Comparison of ENCODE assay signal across 12 mouse cellular contexts in genomic region chr9:90250141-90250775, GRCm38 (mm10). TPM values are rescaled to one million over a fixed set of nuclear protein-coding genes. Genes with fewer than 3 reads are reported as not detected.
DNase-seq lines count a peak whose midpoint lies in the region; ATAC-seq lines count a peak whose summit lies in the region.
"Had no signal": no experiment of that assay in that cellular context is flagged by ENCODE, and none has a peak within 500 bp of the region (broad histone marks: within the 10 kb centered on the region; RNA-seq: fewer than 3 reads in every experiment).

No protein-coding gene starts in this region.

- peak overlapping the region; percentile 36 for H3K27ac ChIP-seq in heart, embryonic 16.5 days (ENCODE audit: low read length)
- H3K27ac ChIP-seq in embryonic facial prominence, embryonic 10.5 days (replicated peaks): 0 out of 2 replicates have a peak overlapping the region, but pooled peaks have one; percentile 44
- H3K27ac ChIP-seq in liver, embryonic 13.5 days: peak overlapping the region; percentile 99
- no peak overlapping the region for H3K27ac ChIP-seq in kidney, embryonic 14.5 days (ENCODE audit: low read depth, low read length)
- H3K27ac ChIP-seq in forebrain, embryonic 13.5 days: no peak overlapping the region
- H3K27ac ChIP-seq: kidney, postnatal 0 days had no signal

- ATAC-seq in heart, embryonic 16.5 days (replicated peaks; ENCODE audit: extremely low read depth, insufficient read depth, low FRiP score): no peak
- peak; percentile 3 for ATAC-seq in CD4-positive, CD25-positive, alpha-beta regulatory T cell, adult 4 months
- ATAC-seq in liver, embryonic 13.5 days (ENCODE audit: low read depth): peak; percentile 94
- no peak for ATAC-seq in kidney, embryonic 14.5 days (ENCODE audit: low FRiP score, low TSS enrichment)
- no peak for ATAC-seq in forebrain, embryonic 13.5 days

- no peak overlapping the region for H3K4me3 ChIP-seq in heart, embryonic 16.5 days (ENCODE audit: low read length)
- H3K4me3 ChIP-seq in embryonic facial prominence, embryonic 10.5 days: no peak overlapping the region
- H3K4me3 ChIP-seq in liver, embryonic 13.5 days (replicated peaks): peak overlapping the region; percentile 35
- no peak overlapping the region for H3K4me3 ChIP-seq in kidney, embryonic 14.5 days (ENCODE audit: low read length)
- H3K4me3 ChIP-seq in forebrain, embryonic 13.5 days: no peak overlapping the region

- peaks cover 26% of the 10 kb centered on the region for H3K4me1 ChIP-seq in heart, embryonic 16.5 days (ENCODE audit: control insufficient read depth, insufficient read depth, low read length)
- 0 out of 2 replicates have a peak, but pooled peaks cover 3% of the 10 kb centered on the region for H3K4me1 ChIP-seq in embryonic facial prominence, embryonic 10.5 days
- H3K4me1 ChIP-seq in liver, embryonic 13.5 days (replicated peaks): peaks cover 88% of the 10 kb centered on the region
- no peaks in the 10 kb centered on the region for H3K4me1 ChIP-seq in kidney, embryonic 14.5 days (ENCODE audit: control insufficient read depth, insufficient read depth, low read length)
- H3K4me1 ChIP-seq in forebrain, embryonic 13.5 days: no peaks in the 10 kb centered on the region

- H3K4me2 ChIP-seq in heart, embryonic 16.5 days (ENCODE audit: low read depth, low read length): no peak overlapping the region
- H3K4me2 ChIP-seq in liver, embryonic 13.5 days: peak overlapping the region; percentile 66
- no peak overlapping the region for H3K4me2 ChIP-seq in kidney, embryonic 14.5 days (replicated peaks; ENCODE audit: low read depth, low read length)
- no peak overlapping the region for H3K4me2 ChIP-seq in forebrain, embryonic 13.5 days

- peaks cover 4% of the 10 kb centered on the region; the same call in 1 of the 2 replicates for H3K36me3 ChIP-seq in heart, embryonic 16.5 days (ENCODE audit: control insufficient read depth, insufficient read depth)
- H3K36me3 ChIP-seq in embryonic facial prominence, embryonic 10.5 days (replicated peaks): peaks cover 13% of the 10 kb centered on the region; the same call in 1 of the 2 replicates
- H3K36me3 ChIP-seq in liver, embryonic 13.5 days: peaks cover 61% of the 10 kb centered on the region
- H3K36me3 ChIP-seq in kidney, embryonic 14.5 days (ENCODE audit: control insufficient read depth, insufficient read depth, low read length): peaks cover 4% of the 10 kb centered on the region; the same call in 1 of the 2 replicates
- H3K36me3 ChIP-seq in forebrain, embryonic 13.5 days (ENCODE audit: poor library complexity, severe bottlenecking): 0 out of 2 replicates have a peak, but pooled peaks cover 15% of the 10 kb centered on the region

- H3K27me3 ChIP-seq in heart, embryonic 16.5 days (ENCODE audit: control insufficient read depth, insufficient read depth, low read length): no peaks in the 10 kb centered on the region
- no peaks in the 10 kb centered on the region for H3K27me3 ChIP-seq in embryonic facial prominence, embryonic 10.5 days (replicated peaks; ENCODE audit: low read depth, poor library complexity, severe bottlenecking)
- no peaks in the 10 kb centered on the region for H3K27me3 ChIP-seq in liver, embryonic 13.5 days
- no peaks in the 10 kb centered on the region for H3K27me3 ChIP-seq in kidney, embryonic 14.5 days (ENCODE audit: control insufficient read depth, insufficient read depth, low read length)
- no peaks in the 10 kb centered on the region for H3K27me3 ChIP-seq in forebrain, embryonic 13.5 days

- H3K9me3 ChIP-seq in heart, embryonic 16.5 days (replicated peaks; ENCODE audit: control insufficient read depth, low read length): no peaks in the 10 kb centered on the region
- no peaks in the 10 kb centered on the region for H3K9me3 ChIP-seq in embryonic facial prominence, embryonic 10.5 days
- no peaks in the 10 kb centered on the region for H3K9me3 ChIP-seq in liver, embryonic 13.5 days (replicated peaks)
- no peaks in the 10 kb centered on the region for H3K9me3 ChIP-seq in kidney, embryonic 14.5 days (ENCODE audit: control insufficient read depth, low read length)
- no peaks in the 10 kb centered on the region for H3K9me3 ChIP-seq in forebrain, embryonic 13.5 days (replicated peaks)

- DNase-seq in heart, postnatal 4 days: no peak
- DNase-seq in embryonic facial prominence, embryonic 10.5 days (ENCODE audit: low spot score): no peak
- DNase-seq in liver, embryonic 13.5 days: peak; percentile 84
- no peak for DNase-seq in cerebellum, postnatal 14 days
- DNase-seq: embryo, embryonic 11 days; lung, postnatal 36 days had no signal

- 43% methylated on average over 5 of the region's 5 CpGs for WGBS in heart, embryonic 16.5 days
- 87% methylated on average over 5 of the region's 5 CpGs for WGBS in embryonic facial prominence, embryonic 10.5 days
- 19% methylated on average over 5 of the region's 5 CpGs for WGBS in liver, embryonic 13.5 days (ENCODE audit: insufficient replicate concordance)
- 83% methylated on average over 5 of the region's 5 CpGs for WGBS in kidney, embryonic 14.5 days
- 85% methylated on average over 5 of the region's 5 CpGs for WGBS in forebrain, embryonic 13.5 days

- no peak overlapping the region for H3K9ac ChIP-seq in heart, embryonic 16.5 days (ENCODE audit: low read length)
- H3K9ac ChIP-seq in liver, embryonic 13.5 days: peak overlapping the region; percentile 75
- H3K9ac ChIP-seq in kidney, embryonic 14.5 days (ENCODE audit: low read depth, low read length): no peak overlapping the region
- H3K9ac ChIP-seq in forebrain, embryonic 13.5 days: no peak overlapping the region
- H3K9ac ChIP-seq: forebrain, postnatal 0 days had no signal

RNA-seq across cellular contexts. Expression of gene Tbc1d2b, which starts 20.3 kb away (rescaled TPM):
- 6.9 and 7.4 TPM in 2 replicates for polyA plus RNA-seq in heart, embryonic 16.5 days (2015; fragmentation: Nextera tagmentation; extraction: Ambion mirVana)
- total RNA-seq in heart, postnatal 4 days (2021): 10 to 100 TPM; 14.4 to 18.1 TPM
- polyA plus RNA-seq in CD4-positive, CD25-positive, alpha-beta regulatory T cell, adult 4 months (2017; shearing (Covaris generic)): 10 to 100 TPM; 11.3 to 12.1 TPM
- polyA plus RNA-seq in embryonic facial prominence, embryonic 10.5 days (2016; fragmentation: Nextera tagmentation; extraction: Ambion mirVana): 8.3 and 8.8 TPM in 2 replicates
- 6.5 and 8.2 TPM in 2 replicates for polyA plus RNA-seq in liver, embryonic 13.5 days (2015; fragmentation: Nextera tagmentation; extraction: Ambion mirVana)
- 8.9 and 14.7 TPM in 2 replicates for polyA plus RNA-seq in kidney, embryonic 14.5 days (2014; fragmentation: Nextera tagmentation; extraction: Ambion mirVana)
- polyA plus RNA-seq in forebrain, embryonic 13.5 days (2015; fragmentation: Nextera tagmentation; extraction: Ambion mirVana): 4.1 and 4.7 TPM in 2 replicates

Comparison
In these comparisons a context has a peak if more than half of its experiments do, and no peak if none do; other contexts are left out.
1. ATAC-seq: peak in CD4-positive, CD25-positive, alpha-beta regulatory T cell, adult 4 months (single experiment) and liver, embryonic 13.5 days (single experiment); none in heart, embryonic 16.5 days (single experiment), kidney, embryonic 14.5 days (single experiment) and forebrain, embryonic 13.5 days (single experiment).
2. H3K27ac ChIP-seq: peak in heart, embryonic 16.5 days (single experiment), embryonic facial prominence, embryonic 10.5 days (single experiment) and liver, embryonic 13.5 days (single experiment); none in kidney, embryonic 14.5 days (single experiment) and forebrain, embryonic 13.5 days (single experiment).